Mouse (Mus musculus): ENCODE data around the gene Elk3.

Gene Elk3

GRCm38 (mm10) chr10:93248416-93248815 is 62.5 kb downstream of the Elk3 start:
- in situ Hi-C loops (cut with MboI, MseI), result no loop called here

- in situ Hi-C loops (cut with MboI, MseI), result no loop called here
Observed at GRCm38 (mm10) chr10:93247902-93248301, 63.0 kb downstream of the Elk3 start.

- in situ Hi-C loops (cut with MboI, MseI), result no loop called here
Observed at GRCm38 (mm10) chr10:93247422-93247821, 63.5 kb downstream of the Elk3 start.

- in situ Hi-C loops (cut with MboI, MseI), result no loop called here
Observed at GRCm38 (mm10) chr10:93246185-93246920, 64.6 kb downstream of the Elk3 start.

- in situ Hi-C loops (cut with MboI, MseI), result no loop called here
Observed at GRCm38 (mm10) chr10:93244209-93244705, 66.7 kb downstream of the Elk3 start.

- in situ Hi-C loops (cut with MboI, MseI), result no loop called here
Observed at GRCm38 (mm10) chr10:93242861-93243260, 68.1 kb downstream of the Elk3 start.

GRCm38 (mm10) chr10:93242208-93242607 is 68.7 kb downstream of the Elk3 start:
- in situ Hi-C loops (cut with MboI, MseI), result no loop called here

- in situ Hi-C loops (cut with MboI, MseI), result no loop called here
Observed at GRCm38 (mm10) chr10:93239201-93239806, 71.6 kb downstream of the Elk3 start.

GRCm38 (mm10) chr10:93234692-93235091 is 76.2 kb downstream of the Elk3 start:
- in situ Hi-C loops (cut with MboI, MseI), result no loop called here

GRCm38 (mm10) chr10:93233665-93234194 is 77.2 kb downstream of the Elk3 start:
- in situ Hi-C loops (cut with MboI, MseI), result no loop called here

- in situ Hi-C loops (cut with MboI, MseI), result no loop called here
Observed at GRCm38 (mm10) chr10:93231893-93232292, 79.0 kb downstream of the Elk3 start.

GRCm38 (mm10) chr10:93231490-93231889 is 79.4 kb downstream of the Elk3 start:
- in situ Hi-C loops (cut with MboI, MseI), result no loop called here

GRCm38 (mm10) chr10:93228401-93229007 is 82.4 kb downstream of the Elk3 start:
- in situ Hi-C loops (cut with MboI, MseI), result no loop called here

- in situ Hi-C loops (cut with MboI, MseI), result no loop called here
Observed at GRCm38 (mm10) chr10:93227921-93228320, 83.0 kb downstream of the Elk3 start.

- in situ Hi-C loops (cut with MboI, MseI), result no loop called here
Observed at GRCm38 (mm10) chr10:93225751-93226150, 85.2 kb downstream of the Elk3 start.

GRCm38 (mm10) chr10:93215051-93215763 is 95.7 kb downstream of the Elk3 start:
- in situ Hi-C loops (cut with MboI, MseI), result no loop called here

GRCm38 (mm10) chr10:93214251-93214650 is 96.7 kb downstream of the Elk3 start:
- in situ Hi-C loops (cut with MboI, MseI), result no loop called here

GRCm38 (mm10) chr10:93213339-93213738 is 97.6 kb downstream of the Elk3 start:
- in situ Hi-C loops (cut with MboI, MseI), result no loop called here

- in situ Hi-C loops (cut with MboI, MseI), result no loop called here
Observed at GRCm38 (mm10) chr10:93212699-93213098, 98.2 kb downstream of the Elk3 start.

- in situ Hi-C loops (cut with MboI, MseI), result no loop called here
Observed at GRCm38 (mm10) chr10:93207176-93207575, 103.8 kb downstream of the Elk3 start.

- in situ Hi-C loops (cut with MboI, MseI), result no loop called here
Observed at GRCm38 (mm10) chr10:93205287-93205956, 105.5 kb downstream of the Elk3 start.

Measured in T-helper 2 cell (primary cell).